Mouse (Mus musculus) hindbrain, postnatal 0 days (tissue): ENCODE results near the gene Wwox. TPM values are rescaled to one million over a fixed set of nuclear protein-coding genes. Genes with fewer than 3 reads are reported as not detected.

Experiments used
- ATAC-seq: fragments of 200-750 bp; cut with Nextera tagmentation; 2 replicates; pipeline ENCODE4 v1.8.0; 2017; ENCODE audit warnings: mild to moderate bottlenecking, moderate TSS enrichment, moderate library complexity
- DNase-seq: peaks from one replicate; pipeline ENCODE4 v3.0.0-alpha.2; 2015; ENCODE audit warnings: low spot score
- H3K27ac ChIP-seq: fragments of 300-500 bp; sonication (generic); 2 replicates; pipeline ENCODE4 v1.5.1; 2014; ENCODE audit warnings: mild to moderate bottlenecking
- H3K27me3 ChIP-seq: fragments of 300-500 bp; sonication (generic); 2 replicates; pipeline ENCODE4 v1.6.1; 2014; ENCODE audit warnings: low read length, mixed read lengths; ENCODE audit not compliant: insufficient read depth
- H3K36me3 ChIP-seq: fragments of 300-500 bp; sonication (generic); 2 replicates; pipeline ENCODE4 v1.6.1; 2014; ENCODE audit warnings: low read length, mixed read lengths; ENCODE audit not compliant: insufficient read depth
- H3K4me1 ChIP-seq: fragments of 300-500 bp; sonication (generic); 2 replicates; pipeline ENCODE4 v1.6.1; 2014; ENCODE audit warnings: antibody characterized with exemption, low read length, mixed read lengths; ENCODE audit not compliant: insufficient read depth
- H3K4me2 ChIP-seq: fragments of 300-500 bp; sonication (generic); 2 replicates; pipeline ENCODE4 v1.6.1; 2014; ENCODE audit warnings: low read depth, mild to moderate bottlenecking, low read length, moderate library complexity, mixed read lengths
- H3K4me3 ChIP-seq: fragments of 300-500 bp; sonication (generic); 2 replicates; pipeline ENCODE4 v1.5.1; 2014; ENCODE audit warnings: low read length
- H3K9ac ChIP-seq: fragments of 300-500 bp; sonication (generic); replicated peaks from 2 replicates; pipeline ENCODE4 v1.6.1; 2014; ENCODE audit warnings: mild to moderate bottlenecking, low read length, moderate library complexity, mixed read lengths
- H3K9me3 ChIP-seq: fragments of 300-500 bp; sonication (generic); 2 replicates; pipeline ENCODE4 v1.6.1; 2016; ENCODE audit warnings: low read length, mixed read lengths
- CTCF ChIP-seq: IDR thresholded peaks from 2 replicates; pipeline ENCODE4 v1.5.1; 2016; ENCODE audit warnings: antibody characterized with exemption, control low read depth, low read depth
- WGBS: fragments of 180-500 bp; shearing (Covaris S2); extraction: QIAGEN DNeasy Blood & Tissue Kit; methylation state at CpG from one replicate; pipeline ENCODE4 v1.1.7; 2014; 5-methylcytosine and 5-hydroxymethylcytosine counted together
- polyA plus RNA-seq: library from polyadenylated mRNA; unstranded; fragments of >200 nt; fragmentation: Nextera tagmentation; extraction: Ambion mirVana; gene quantifications from 2 replicates; pipeline ENCODE4 v1.2.1, GENCODE M21; 2015
- total RNA-seq: library from RNA; depleted of rRNA; stranded (reverse); fragments of >200 nt; gene quantifications from 2 replicates; pipeline ENCODE4 v1.2.3, GENCODE M21; 2014

Wwox gene
- total and polyA plus RNA-seq, 2 experiments from 2014 or later: 17.1 to 19.8 TPM

DNA sequence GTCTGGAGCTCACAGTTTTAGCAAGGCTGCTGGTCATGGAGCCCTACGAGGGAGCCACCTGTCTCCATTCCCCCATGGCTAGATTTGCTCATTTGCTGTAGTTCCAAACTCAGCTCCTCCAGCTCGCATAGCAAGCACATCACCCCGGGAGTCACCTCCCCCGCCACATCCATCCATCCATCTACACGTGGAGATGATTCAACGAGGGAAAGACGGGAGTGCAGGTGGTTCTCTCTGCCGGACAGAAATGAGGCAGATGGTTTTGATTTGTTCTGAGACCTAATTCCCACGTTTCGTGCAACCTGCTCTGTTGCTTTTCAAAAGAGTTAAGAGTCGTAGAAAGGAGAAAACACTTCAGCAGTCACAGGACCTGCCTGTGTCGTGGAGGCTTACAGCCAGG lies 920.2 kb downstream of the Wwox start:
- DNase-seq (no peak), ATAC-seq (no peak)
- no peaks in the 10 kb centered on the region for H3K36me3 ChIP-seq
- H3K27me3 ChIP-seq: no peaks in the 10 kb centered on the region
- TF ChIP-seq CTCF: no peak
- no peak overlapping the region for H3K9ac ChIP-seq
- H3K27ac ChIP-seq: no peak overlapping the region
- no peak overlapping the region for H3K4me3 ChIP-seq
- no peaks in the 10 kb centered on the region for H3K9me3 ChIP-seq
- H3K4me2 ChIP-seq: no peak overlapping the region
- H3K4me1 ChIP-seq: no peaks in the 10 kb centered on the region
- 44% methylated on average over 12 of the region's 12 CpGs for WGBS

DNA sequence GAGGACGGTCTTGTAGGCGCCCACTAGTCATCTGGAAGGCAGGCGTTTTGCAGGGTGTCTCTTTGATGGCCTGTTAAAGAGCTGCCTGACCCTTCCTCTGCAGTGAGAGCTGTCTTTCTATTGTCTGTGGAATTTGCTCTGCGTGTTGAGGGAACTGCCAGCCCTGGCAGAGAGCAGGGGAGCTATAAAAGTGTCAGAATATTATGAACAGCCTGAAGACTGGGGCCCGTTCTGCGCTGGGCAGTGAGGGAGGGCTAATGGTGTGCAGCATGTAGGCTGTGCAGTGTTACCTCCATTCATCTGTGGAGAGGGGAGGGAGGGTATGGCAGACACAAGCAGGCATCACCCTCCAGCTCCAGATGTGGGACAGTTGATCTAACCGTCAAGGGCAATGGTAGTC lies 923.1 kb downstream of the Wwox start:
- WGBS: 57% methylated on average over 7 of the region's 7 CpGs
- no peak for TF ChIP-seq CTCF
- Histone ChIP-seq H3K4me2 (no peak overlapping the region), H3K27me3 (no peaks in the 10 kb centered on the region), H3K36me3 (no peaks in the 10 kb centered on the region), H3K27ac (no peak overlapping the region), H3K9me3 (no peaks in the 10 kb centered on the region), H3K9ac (no peak overlapping the region), H3K4me3 (no peak overlapping the region), H3K4me1 (no peaks in the 10 kb centered on the region)
- no peak for ATAC-seq
- no peak for DNase-seq

DNA sequence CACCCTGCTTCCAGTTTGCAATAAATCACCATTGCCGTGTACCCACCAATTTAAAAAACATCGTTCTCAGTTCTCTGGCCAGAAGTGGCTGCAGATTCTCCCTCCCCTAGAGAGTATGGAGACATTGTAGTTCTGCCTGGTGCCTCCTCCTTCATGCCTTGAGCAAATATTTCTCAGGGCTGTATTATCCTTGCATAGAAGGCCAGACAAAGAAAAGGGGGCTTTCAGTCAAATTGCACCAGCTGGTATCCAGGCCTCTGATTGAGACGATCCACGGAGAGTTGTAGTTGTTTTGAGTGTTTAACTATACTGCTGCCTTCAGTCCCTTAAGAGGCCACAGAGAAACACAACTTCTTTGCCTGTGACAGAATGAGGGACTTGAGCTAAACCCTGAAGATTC lies 935.5 kb downstream of the Wwox start:
- H3K36me3 ChIP-seq: no peaks in the 10 kb centered on the region
- no peak overlapping the region for H3K4me2 ChIP-seq
- H3K27me3 ChIP-seq: no peaks in the 10 kb centered on the region
- ATAC-seq (no peak), DNase-seq (no peak)
- no peak for TF ChIP-seq CTCF
- WGBS: 12% methylated on average over 4 of the region's 4 CpGs
- H3K27ac ChIP-seq: no peak overlapping the region
- 0 out of 2 replicates have a peak, but pooled peaks cover 16% of the 10 kb centered on the region for H3K4me1 ChIP-seq
- H3K9me3 ChIP-seq: no peaks in the 10 kb centered on the region
- H3K9ac ChIP-seq: no peak overlapping the region
- no peak overlapping the region for H3K4me3 ChIP-seq

DNA sequence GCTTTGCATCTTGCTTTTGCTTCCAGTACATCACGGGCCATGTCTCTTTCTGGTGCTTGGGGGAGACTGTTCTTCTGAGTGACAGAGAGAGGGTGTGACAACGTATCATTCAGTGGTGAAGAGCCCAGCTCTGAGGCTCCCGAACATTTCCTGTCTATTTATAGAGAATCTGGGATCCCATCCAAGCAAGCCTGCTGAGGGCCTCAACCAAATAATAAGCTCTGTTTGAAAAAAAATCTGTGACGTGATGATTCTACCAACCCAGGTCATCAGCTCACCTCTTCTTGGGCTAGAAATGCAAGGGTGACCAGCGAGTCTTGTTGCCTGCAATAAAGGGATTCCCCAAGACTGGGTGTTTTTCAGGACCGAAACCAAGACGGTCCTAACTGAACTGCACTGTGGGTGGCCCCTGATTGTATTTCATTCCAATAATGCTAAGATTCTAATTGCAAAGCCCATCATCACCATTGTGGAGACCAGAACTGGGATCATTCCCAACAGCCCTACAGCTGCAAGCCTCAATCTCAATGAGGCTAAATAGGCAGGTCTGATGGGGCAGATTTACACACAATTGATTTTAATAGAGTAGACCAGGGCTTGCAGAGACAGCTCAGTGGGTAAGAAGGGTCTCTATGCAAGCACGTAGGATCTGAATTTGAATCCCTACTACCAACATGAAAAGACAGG lies 936.0 kb downstream of the Wwox start:
- TF ChIP-seq CTCF: no peak
- no peaks in the 10 kb centered on the region for H3K36me3 ChIP-seq
- H3K27ac ChIP-seq: no peak overlapping the region
- no peak overlapping the region for H3K4me3 ChIP-seq
- no peak overlapping the region for H3K4me2 ChIP-seq
- H3K9ac ChIP-seq: no peak overlapping the region
- WGBS: 40% methylated on average over 8 of the region's 8 CpGs
- no peaks in the 10 kb centered on the region for H3K9me3 ChIP-seq
- no peaks in the 10 kb centered on the region for H3K27me3 ChIP-seq
- 0 out of 2 replicates have a peak, but pooled peaks cover 16% of the 10 kb centered on the region for H3K4me1 ChIP-seq
- ATAC-seq: no peak
- peak; percentile 63 for DNase-seq

DNA sequence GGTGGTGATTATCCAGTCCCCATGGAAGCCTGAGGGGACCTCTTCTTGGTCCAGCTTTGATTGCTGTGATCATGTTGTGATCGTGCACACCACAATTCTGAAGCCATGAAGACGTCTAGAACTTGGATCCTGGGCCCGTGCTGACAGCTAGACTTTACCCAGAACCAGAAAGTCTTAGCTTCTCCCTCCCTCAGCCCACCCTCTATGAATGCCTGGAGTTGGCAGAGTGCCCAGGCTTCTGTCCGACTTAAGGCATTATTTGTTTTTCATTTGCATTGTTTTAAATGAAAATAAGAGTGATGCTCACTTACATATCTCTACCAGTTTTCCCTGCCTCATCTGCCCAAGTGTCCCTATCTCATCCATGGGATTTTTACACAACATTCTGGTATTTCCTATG lies 937.9 kb downstream of the Wwox start:
- no peaks in the 10 kb centered on the region for H3K27me3 ChIP-seq
- ATAC-seq (no peak), DNase-seq (peak; percentile 23)
- 0 out of 2 replicates have a peak, but pooled peaks cover 16% of the 10 kb centered on the region for H3K4me1 ChIP-seq
- no peak for TF ChIP-seq CTCF
- no peaks in the 10 kb centered on the region for H3K36me3 ChIP-seq
- H3K4me3 ChIP-seq: no peak overlapping the region
- H3K4me2 ChIP-seq: no peak overlapping the region
- H3K27ac ChIP-seq: no peak overlapping the region
- no peaks in the 10 kb centered on the region for H3K9me3 ChIP-seq
- H3K9ac ChIP-seq: no peak overlapping the region
- 37% methylated on average over 4 of the region's 4 CpGs for WGBS

DNA sequence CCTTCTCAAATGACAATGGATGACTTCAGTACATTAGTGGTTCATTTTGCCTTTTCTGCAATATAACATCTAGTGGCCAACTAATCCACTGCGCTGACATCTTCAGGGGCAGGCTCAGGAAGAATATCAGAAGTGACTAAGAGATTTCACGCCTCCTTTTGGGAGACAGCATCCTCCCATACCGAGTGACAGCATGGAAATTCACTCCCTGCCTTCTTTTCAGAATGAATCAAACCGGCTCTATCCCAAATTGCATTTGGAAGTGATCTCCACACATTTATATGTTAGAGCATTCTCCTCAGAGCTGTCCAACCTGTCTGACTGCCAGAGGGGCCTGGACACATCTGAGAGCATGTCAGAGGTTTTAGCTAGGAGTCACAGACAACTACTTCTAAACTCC lies 940.6 kb downstream of the Wwox start:
- 62% methylated on average over 4 of the region's 4 CpGs for WGBS
- Histone ChIP-seq H3K9me3 (no peaks in the 10 kb centered on the region), H3K27ac (no peak overlapping the region), H3K4me2 (no peak overlapping the region), H3K36me3 (no peaks in the 10 kb centered on the region), H3K27me3 (no peaks in the 10 kb centered on the region), H3K4me1 (0 out of 2 replicates have a peak, but pooled peaks cover 9% of the 10 kb centered on the region), H3K4me3 (no peak overlapping the region), H3K9ac (no peak overlapping the region)
- no peak for DNase-seq
- no peak for ATAC-seq
- no peak for TF ChIP-seq CTCF

DNA sequence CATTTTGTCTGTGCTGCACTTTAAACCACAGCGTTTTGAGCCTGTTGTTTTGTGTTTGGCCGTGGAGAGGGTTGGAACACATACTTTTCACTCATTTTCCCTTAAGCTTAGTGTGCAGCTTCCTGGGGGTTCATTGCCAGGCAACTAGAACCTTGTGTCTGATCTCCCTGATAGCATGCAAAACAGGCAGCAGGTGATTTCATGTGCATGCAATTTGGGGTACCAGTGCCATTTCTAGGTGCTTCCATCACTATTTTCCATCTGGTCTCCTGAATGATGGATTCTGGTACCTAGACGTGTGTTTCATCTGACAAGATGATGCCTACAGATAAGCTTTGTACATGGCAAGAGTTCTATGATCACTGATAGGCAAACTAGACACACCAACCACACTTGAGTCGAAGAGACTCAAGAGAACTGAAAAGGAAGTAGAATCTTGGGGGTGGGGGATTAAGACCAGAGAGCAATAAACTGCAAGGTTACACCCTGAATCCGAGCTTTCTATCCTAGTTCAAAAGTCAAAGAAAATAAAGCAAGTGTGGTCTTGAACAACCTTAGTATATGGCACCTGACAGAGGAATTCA lies 951.6 kb downstream of the Wwox start:
- Histone ChIP-seq H3K4me1 (no peaks in the 10 kb centered on the region), H3K27me3 (no peaks in the 10 kb centered on the region), H3K9me3 (no peaks in the 10 kb centered on the region), H3K36me3 (no peaks in the 10 kb centered on the region), H3K27ac (no peak overlapping the region), H3K4me2 (no peak overlapping the region), H3K4me3 (no peak overlapping the region), H3K9ac (no peak overlapping the region)
- ATAC-seq (no peak), DNase-seq (no peak)
- TF ChIP-seq CTCF: no peak
- 77% methylated on average over 5 of the region's 5 CpGs for WGBS
